26 mouse cellular contexts compared by ENCODE assay signal in the genomic region with DNA sequence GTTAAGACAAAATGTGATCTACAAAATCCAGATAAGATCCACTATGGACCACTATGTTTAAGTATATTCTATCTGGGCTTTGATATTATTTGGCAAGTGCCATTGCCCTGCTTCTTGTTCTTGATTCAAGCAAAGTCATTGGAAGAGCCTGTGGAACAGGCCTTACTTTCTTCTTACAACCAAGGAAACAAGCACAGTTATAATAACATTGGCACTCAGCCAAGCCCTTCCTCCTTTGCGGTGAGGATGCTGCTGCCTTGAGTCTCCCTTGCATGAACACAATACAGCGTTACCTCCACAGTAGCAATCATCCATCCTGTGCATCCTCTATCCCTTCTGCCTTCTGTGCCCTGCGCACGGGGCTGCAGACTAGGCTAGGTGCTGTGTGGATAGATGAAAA.
DNase-seq lines count a peak whose midpoint lies in the region; ATAC-seq and TF ChIP-seq lines count a peak whose summit lies in the region.
"Had no signal": no experiment of that assay in that cellular context is flagged by ENCODE, and none has a peak within 500 bp of the region (broad histone marks: within the 10 kb centered on the region; RNA-seq: fewer than 3 reads in every experiment).

No protein-coding gene starts in this region.

- intact Hi-C loops in heart, adult 2 months (cut with DNase I), result no loop called here

- H3K27ac ChIP-seq in heart, adult 2 months, result no peak overlapping the region
- no peak overlapping the region for H3K27ac ChIP-seq in midbrain, embryonic 14.5 days (replicated peaks; ENCODE audit: low read depth, low read length)
- no peak overlapping the region for H3K27ac ChIP-seq in midbrain, embryonic 11.5 days (ENCODE audit: low read depth, low read length)
- H3K27ac ChIP-seq in heart, embryonic 11.5 days (ENCODE audit: low read depth, low read length), result no peak overlapping the region
- H3K27ac ChIP-seq: embryonic facial prominence, embryonic 15.5 days; heart, embryonic 13.5 days; hindbrain, embryonic 14.5 days; hindbrain, postnatal 0 days had no signal

- ATAC-seq in midbrain, embryonic 14.5 days (ENCODE audit: low FRiP score, low TSS enrichment), result no peak
- ATAC-seq in midbrain, embryonic 11.5 days (ENCODE audit: low FRiP score), result no peak
- ATAC-seq in heart, embryonic 11.5 days (replicated peaks; ENCODE audit: insufficient number of reproducible peaks, low FRiP score, low TSS enrichment), result no peak
- ATAC-seq: CD4-positive, CD25-positive, alpha-beta regulatory T cell, adult 4 months; forebrain, embryonic 16.5 days; hindbrain, postnatal 0 days; inflammation-experienced regulatory T-cells, adult 6 months had no signal

- no peaks in the 10 kb centered on the region for H3K79me2 ChIP-seq in heart, adult 2 months (replicated peaks; ENCODE audit: control insufficient read depth, insufficient read depth, low read length)

- peak; percentile 50 for DNase-seq in heart, adult 11 months
- no peak for DNase-seq in heart, adult 2 months
- DNase-seq in lung, postnatal 14 days, result peak; percentile 13
- no peak for DNase-seq in lung, postnatal 25 days (ENCODE audit: low spot score)
- peak; percentile 52 for DNase-seq in midbrain, embryonic 14.5 days
- DNase-seq in midbrain, embryonic 11.5 days (ENCODE audit: low spot score, missing footprints), result no peak
- peak; percentile 59 for DNase-seq in brain, embryonic 14.5 days (ENCODE audit: low read depth)
- DNase-seq: adrenal gland, postnatal 10 days; adrenal gland, postnatal 36 days; cerebellum, adult 11 months; cerebellum, adult 8-10 months; cerebellum, postnatal 10 days; cerebellum, postnatal 36 days; embryo, embryonic 11 days; gastrocnemius, postnatal 10 days; gastrocnemius, postnatal 36 days; heart, postnatal 14 days; heart, postnatal 4 days had no signal

- no peak overlapping the region for H3K4me2 ChIP-seq in midbrain, embryonic 14.5 days (ENCODE audit: low read length)
- no peak overlapping the region for H3K4me2 ChIP-seq in midbrain, embryonic 11.5 days
- no peak overlapping the region for H3K4me2 ChIP-seq in heart, embryonic 11.5 days
- H3K4me2 ChIP-seq: embryonic facial prominence, embryonic 15.5 days; heart, embryonic 13.5 days; hindbrain, embryonic 14.5 days had no signal

- 52% methylated on average over 4 of the region's 4 CpGs for WGBS in heart, adult 2 months
- 79% methylated on average over 4 of the region's 4 CpGs for WGBS in midbrain, embryonic 14.5 days
- 84% methylated on average over 4 of the region's 4 CpGs for WGBS in midbrain, embryonic 11.5 days
- 76% methylated on average over 4 of the region's 4 CpGs for WGBS in heart, embryonic 11.5 days (ENCODE audit: insufficient replicate concordance)

- no peaks in the 10 kb centered on the region for H3K36me3 ChIP-seq in heart, adult 2 months (ENCODE audit: control insufficient read depth, insufficient read depth, low read length)
- H3K36me3 ChIP-seq in midbrain, embryonic 14.5 days (ENCODE audit: control insufficient read depth, insufficient read depth, low read length), result no peaks in the 10 kb centered on the region
- H3K36me3 ChIP-seq in midbrain, embryonic 11.5 days (ENCODE audit: control insufficient read depth, insufficient read depth, low read length), result no peaks in the 10 kb centered on the region
- no peaks in the 10 kb centered on the region for H3K36me3 ChIP-seq in heart, embryonic 11.5 days (ENCODE audit: control insufficient read depth, insufficient read depth, low read length)
- H3K36me3 ChIP-seq: embryonic facial prominence, embryonic 15.5 days; heart, embryonic 13.5 days had no signal

- no peaks in the 10 kb centered on the region for H3K27me3 ChIP-seq in heart, adult 2 months (ENCODE audit: control insufficient read depth, insufficient read depth, low read length)
- no peaks in the 10 kb centered on the region for H3K27me3 ChIP-seq in midbrain, embryonic 14.5 days (ENCODE audit: control insufficient read depth, insufficient read depth, low read length)
- no peaks in the 10 kb centered on the region for H3K27me3 ChIP-seq in midbrain, embryonic 11.5 days (ENCODE audit: control insufficient read depth, insufficient read depth, low read length)
- H3K27me3 ChIP-seq in heart, embryonic 11.5 days (ENCODE audit: control insufficient read depth, insufficient read depth, low read length), result no peaks in the 10 kb centered on the region
- H3K27me3 ChIP-seq: embryonic facial prominence, embryonic 15.5 days; heart, embryonic 13.5 days had no signal

- no peak for TF ChIP-seq POLR2A in heart, adult 2 months (IDR thresholded peaks at IDR 0.05; ENCODE audit: insufficient read depth, low read depth, low read length)
- TF ChIP-seq POLR2A in brain, embryonic 14.5 days (IDR thresholded peaks at IDR 0.05; ENCODE audit: borderline replicate concordance, extremely low read depth, insufficient read depth, insufficient read length, poor library complexity, severe bottlenecking), result no peak

- TF ChIP-seq CTCF in heart, adult 2 months (IDR thresholded peaks at IDR 0.05), result no peak
- no peak for TF ChIP-seq CTCF in brain, embryonic 14.5 days (IDR thresholded peaks at IDR 0.05; ENCODE audit: borderline replicate concordance, extremely low read depth, insufficient read depth, insufficient read length)

- H3K9me3 ChIP-seq in midbrain, embryonic 14.5 days (ENCODE audit: control insufficient read depth, low read length), result no peaks in the 10 kb centered on the region
- no peaks in the 10 kb centered on the region for H3K9me3 ChIP-seq in midbrain, embryonic 11.5 days (ENCODE audit: control insufficient read depth, low read length)
- H3K9me3 ChIP-seq in heart, embryonic 11.5 days (replicated peaks; ENCODE audit: control insufficient read depth, low read length), result no peaks in the 10 kb centered on the region
- H3K9me3 ChIP-seq: embryonic facial prominence, embryonic 15.5 days; heart, embryonic 13.5 days had no signal

- no peak for TF ChIP-seq EP300 in heart, adult 2 months (IDR thresholded peaks at IDR 0.05; ENCODE audit: insufficient read depth, low read depth, low read length)

- no peak overlapping the region for H3K4me3 ChIP-seq in heart, adult 2 months
- H3K4me3 ChIP-seq in midbrain, embryonic 14.5 days (replicated peaks; ENCODE audit: low read depth, low read length), result no peak overlapping the region
- H3K4me3 ChIP-seq in midbrain, embryonic 11.5 days (ENCODE audit: low read depth, low read length), result no peak overlapping the region
- no peak overlapping the region for H3K4me3 ChIP-seq in heart, embryonic 11.5 days (ENCODE audit: low read depth, low read length)
- H3K4me3 ChIP-seq: embryonic facial prominence, embryonic 15.5 days; heart, embryonic 13.5 days had no signal

- H3K9ac ChIP-seq in heart, adult 2 months (ENCODE audit: low read depth, low read length), result no peak overlapping the region
- no peak overlapping the region for H3K9ac ChIP-seq in midbrain, embryonic 14.5 days (replicated peaks; ENCODE audit: low read length)
- H3K9ac ChIP-seq in midbrain, embryonic 11.5 days (ENCODE audit: low read length), result no peak overlapping the region
- H3K9ac ChIP-seq in heart, embryonic 11.5 days (ENCODE audit: low read depth, low read length), result no peak overlapping the region
- H3K9ac ChIP-seq: embryonic facial prominence, embryonic 15.5 days; heart, embryonic 13.5 days; hindbrain, embryonic 14.5 days had no signal

- H3K4me1 ChIP-seq in heart, adult 2 months (ENCODE audit: control insufficient read depth, insufficient read depth, low read length), result no peaks in the 10 kb centered on the region
- H3K4me1 ChIP-seq in midbrain, embryonic 14.5 days (ENCODE audit: control insufficient read depth, insufficient read depth, low read length), result no peaks in the 10 kb centered on the region
- no peaks in the 10 kb centered on the region for H3K4me1 ChIP-seq in midbrain, embryonic 11.5 days (ENCODE audit: control insufficient read depth, insufficient read depth, low read length)
- H3K4me1 ChIP-seq in heart, embryonic 11.5 days (ENCODE audit: control insufficient read depth, insufficient read depth, low read length), result no peaks in the 10 kb centered on the region
- H3K4me1 ChIP-seq: embryonic facial prominence, embryonic 15.5 days; heart, embryonic 13.5 days had no signal

Comparison
In these comparisons a context has a peak if more than half of its experiments do, and no peak if none do; other contexts are left out.
1. DNase-seq: peak in heart, adult 11 months (single experiment), lung, postnatal 14 days (single experiment), midbrain, embryonic 14.5 days (single experiment) and brain, embryonic 14.5 days (single experiment); none in heart, adult 2 months (0 of 2), lung, postnatal 25 days (single experiment) and midbrain, embryonic 11.5 days (single experiment).